Mouse (Mus musculus) CH12.LX (cell line): ENCODE data around the gene Snx30. TPM values are rescaled to one million over a fixed set of nuclear protein-coding genes. Genes with fewer than 3 reads are reported as not detected.
A peak's percentile ranks its signal among the peaks of the same experiment; 100 is the strongest.

Source experiments
- DNase-seq: peaks from one replicate; pipeline ENCODE4 v3.0.0-alpha.2; 2013; ENCODE audit errors: extremely low read depth
- H3K27ac ChIP-seq: 2 replicates; pipeline ENCODE4 v1.5.1; 2012; ENCODE audit warnings: low read depth, mild to moderate bottlenecking, control low read depth, moderate library complexity; ENCODE audit not compliant: insufficient read depth
- H3K27me3 ChIP-seq: replicated peaks from 2 replicates; pipeline ENCODE3; 2012; ENCODE audit warnings: inconsistent platforms
- H3K36me3 ChIP-seq, 2 experiments: replicated peaks in 1 of 2; 2 replicates each; pipeline versions ENCODE3 to v1.6.1; 2012; ENCODE audit warnings: inconsistent platforms in 1 of 2, low read length in 1 of 2, mild to moderate bottlenecking in 1 of 2, mixed read lengths in 1 of 2, moderate library complexity in 1 of 2; ENCODE audit not compliant: control insufficient read depth in 1 of 2, insufficient read depth in 1 of 2
- H3K4me1 ChIP-seq, 2 experiments: 2 replicates each; pipeline ENCODE4 v1.6.1; 2012; ENCODE audit warnings: inconsistent platforms in 1 of 2, moderate library complexity in 1 of 2; ENCODE audit not compliant: insufficient read depth in 2 of 2, control insufficient read depth in 1 of 2
- H3K4me2 ChIP-seq: 2 replicates; pipeline ENCODE4 v1.6.1; 2012; ENCODE audit warnings: low read depth, mild to moderate bottlenecking, control low read depth; ENCODE audit not compliant: poor library complexity, insufficient read depth, severe bottlenecking
- H3K4me3 ChIP-seq, 3 experiments: fragments of 150-350 bp in 1 of 3; sonication (generic) in 1 of 3; replicated peaks in 1 of 3; 2 replicates each; pipeline versions ENCODE3 to v1.5.1; 2011 to 2012; ENCODE audit warnings: low read depth in 2 of 3, low read length in 2 of 3, mild to moderate bottlenecking in 2 of 3, moderate library complexity in 2 of 3, control low read depth in 1 of 3, improper control_type of control experiment in 1 of 3, inconsistent platforms in 1 of 3, mixed read lengths in 1 of 3; ENCODE audit not compliant: poor library complexity in 1 of 3
- H3K79me2 ChIP-seq: replicated peaks from 2 replicates; pipeline ENCODE4 v1.6.1; 2012; ENCODE audit warnings: mild to moderate bottlenecking, moderate library complexity; ENCODE audit not compliant: control insufficient read depth, poor library complexity, insufficient read depth, severe bottlenecking; ENCODE audit errors: extremely low read depth
- H3K9ac ChIP-seq: 2 replicates; pipeline ENCODE4 v1.6.1; 2012; ENCODE audit warnings: low read depth, mild to moderate bottlenecking, control low read depth, moderate library complexity; ENCODE audit not compliant: insufficient read depth
- H3K9me3 ChIP-seq: replicated peaks from 2 replicates; pipeline ENCODE3; 2012; ENCODE audit warnings: low read length, inconsistent platforms, mixed read lengths
- CHD1 ChIP-seq: IDR thresholded peaks from 2 replicates; pipeline ENCODE4 v1.6.1; 2012; ENCODE audit warnings: low read depth, low read length, improper control_type of control experiment, inconsistent platforms
- CTCF ChIP-seq, 2 experiments: IDR thresholded peaks in 1 of 2; conservative IDR thresholded peaks in 1 of 2; 2 replicates each; pipeline ENCODE4 v1.5.1; 2011 to 2012; ENCODE audit warnings: low read depth in 2 of 2, low read length in 2 of 2, improper control_type of control experiment in 1 of 2, inconsistent platforms in 1 of 2, mild to moderate bottlenecking in 1 of 2, moderate library complexity in 1 of 2
- ELF1 ChIP-seq: IDR thresholded peaks from 2 replicates; pipeline ENCODE4 v1.6.1; 2014; ENCODE audit warnings: low read depth, mild to moderate bottlenecking, inconsistent platforms, low read length, improper control_type of control experiment
- EP300 ChIP-seq: IDR thresholded peaks from 2 replicates; pipeline ENCODE4 v1.6.1; 2011; ENCODE audit warnings: low read length, improper control_type of control experiment
- ETS1 ChIP-seq: conservative IDR thresholded peaks from 2 replicates; pipeline ENCODE4 v1.6.1; 2012; ENCODE audit warnings: low read depth, mild to moderate bottlenecking, inconsistent platforms, low read length, improper control_type of control experiment, moderate library complexity
- GABPA ChIP-seq: IDR thresholded peaks from 2 replicates; pipeline ENCODE4 v1.6.1; 2012; ENCODE audit warnings: low read depth, low read length, improper control_type of control experiment, inconsistent platforms; ENCODE audit not compliant: insufficient replicate concordance
- HCFC1 ChIP-seq: IDR thresholded peaks from 2 replicates; pipeline ENCODE4 v1.6.1; 2012; ENCODE audit warnings: low read depth, mild to moderate bottlenecking, inconsistent platforms, low read length, improper control_type of control experiment
- IRF4 ChIP-seq: IDR thresholded peaks from 2 replicates; pipeline ENCODE4 v1.6.1; 2014; ENCODE audit warnings: low read depth, mild to moderate bottlenecking, inconsistent platforms, low read length, improper control_type of control experiment
- JUN ChIP-seq: IDR thresholded peaks from 2 replicates; pipeline ENCODE4 v1.6.1; 2011; ENCODE audit warnings: low read depth, mild to moderate bottlenecking, low read length, improper control_type of control experiment, moderate library complexity; ENCODE audit not compliant: insufficient read depth
- JUND ChIP-seq: conservative IDR thresholded peaks from 2 replicates; pipeline ENCODE4 v1.6.1; 2011; ENCODE audit warnings: low read depth, low read length, improper control_type of control experiment
- KAT2A ChIP-seq: IDR thresholded peaks from 2 replicates; pipeline ENCODE4 v1.6.1; 2012; ENCODE audit warnings: low read length, improper control_type of control experiment, inconsistent platforms; ENCODE audit not compliant: insufficient replicate concordance
- MAFK ChIP-seq: IDR thresholded peaks from 2 replicates; pipeline ENCODE4 v1.6.1; 2011; ENCODE audit warnings: low read length, improper control_type of control experiment; ENCODE audit not compliant: insufficient replicate concordance
- MAX ChIP-seq: IDR thresholded peaks from 2 replicates; pipeline ENCODE4 v1.6.1; 2011; ENCODE audit warnings: low read length, improper control_type of control experiment
- MAZ ChIP-seq: IDR thresholded peaks from 2 replicates; pipeline ENCODE4 v1.6.1; 2012; ENCODE audit warnings: low read depth, mild to moderate bottlenecking, inconsistent platforms, low read length, improper control_type of control experiment, moderate library complexity
- MXI1 ChIP-seq: IDR thresholded peaks from 2 replicates; pipeline ENCODE4 v1.6.1; 2011; ENCODE audit warnings: mild to moderate bottlenecking, low read depth, low read length, improper control_type of control experiment
- MYC ChIP-seq: IDR thresholded peaks from 2 replicates; pipeline ENCODE4 v1.6.1; 2011; ENCODE audit warnings: low read depth, mild to moderate bottlenecking, improper control_type of control experiment, low read length
- NRF1 ChIP-seq: IDR thresholded peaks from 2 replicates; pipeline ENCODE4 v1.6.1; 2014; ENCODE audit warnings: low read depth, mild to moderate bottlenecking, inconsistent platforms, low read length, improper control_type of control experiment, moderate library complexity
- PAX5 ChIP-seq: IDR thresholded peaks from 2 replicates; pipeline ENCODE4 v1.6.1; 2012; ENCODE audit warnings: low read length, inconsistent platforms, mixed read lengths
- POLR2A ChIP-seq: IDR thresholded peaks from 2 replicates; pipeline ENCODE4 v1.6.1; 2011; ENCODE audit warnings: low read depth, mild to moderate bottlenecking, improper control_type of control experiment, low read length
- POLR2AphosphoS2 ChIP-seq: IDR thresholded peaks from 2 replicates; pipeline ENCODE4 v1.6.1; 2011; ENCODE audit warnings: low read depth, low read length, improper control_type of control experiment
- RCOR1 ChIP-seq: conservative IDR thresholded peaks from 2 replicates; pipeline ENCODE4 v1.6.1; 2012; ENCODE audit warnings: low read depth, mild to moderate bottlenecking, inconsistent platforms, low read length, improper control_type of control experiment
- SIN3A ChIP-seq: IDR thresholded peaks from 2 replicates; pipeline ENCODE4 v1.6.1; 2012; ENCODE audit warnings: low read length, improper control_type of control experiment, inconsistent platforms
- SMC3 ChIP-seq: IDR thresholded peaks from 2 replicates; pipeline ENCODE4 v1.6.1; 2011; ENCODE audit warnings: low read depth, low read length, improper control_type of control experiment
- TBP ChIP-seq: conservative IDR thresholded peaks from 2 replicates; pipeline ENCODE4 v1.6.1; 2011; ENCODE audit warnings: low read depth, low read length, improper control_type of control experiment
- UBTF ChIP-seq: IDR thresholded peaks from 2 replicates; pipeline ENCODE4 v1.6.1; 2012; ENCODE audit warnings: low read depth, mild to moderate bottlenecking, inconsistent platforms, low read length, improper control_type of control experiment, moderate library complexity
- USF1 ChIP-seq: IDR thresholded peaks from 2 replicates; pipeline ENCODE4 v1.6.1; 2014; ENCODE audit warnings: low read depth, mild to moderate bottlenecking, inconsistent platforms, low read length, improper control_type of control experiment
- USF2 ChIP-seq: conservative IDR thresholded peaks from 2 replicates; pipeline ENCODE4 v1.6.1; 2011; ENCODE audit warnings: low read depth, low read length, improper control_type of control experiment
- ZC3H11A ChIP-seq: IDR thresholded peaks from 2 replicates; pipeline ENCODE4 v1.6.1; 2012; ENCODE audit warnings: low read depth, mild to moderate bottlenecking, inconsistent platforms, low read length, improper control_type of control experiment
- ZKSCAN1 ChIP-seq: IDR thresholded peaks from 2 replicates; pipeline ENCODE4 v1.6.1; 2012; ENCODE audit warnings: low read depth, inconsistent platforms, low read length, improper control_type of control experiment, borderline replicate concordance
- ZMIZ1 ChIP-seq: IDR thresholded peaks from 2 replicates; pipeline ENCODE4 v1.6.1; 2012; ENCODE audit warnings: low read depth, mild to moderate bottlenecking, inconsistent platforms, low read length, improper control_type of control experiment
- dilution Hi-C: fragments of 300-500 bp; cut with MboI; formaldehyde crosslinking; loops from 2 replicates; pipeline ENCODE4 v1.14.3; 2020; ENCODE audit warnings: low sequenced_read_pairs; ENCODE audit not compliant: extremely low pct_unique_long_range_greater_than_20kb, extremely low pct_ligation_motif_present
- in situ Hi-C: fragments of 300-500 bp; cut with MboI; formaldehyde crosslinking; loops from 3 replicates; pipeline ENCODE4 v1.14.3; 2019; ENCODE audit warnings: low sequenced_read_pairs, low pct_ligation_motif_present, low pct_unique_long_range_greater_than_20kb, mixed read lengths
- polyA plus RNA-seq: library from polyadenylated mRNA; unstranded; fragments of >175 nt; gene quantifications from 2 replicates; pipeline ENCODE4 v1.2.1, GENCODE M21; 2012; ENCODE audit warnings: low read depth; ENCODE audit not compliant: insufficient read length
- total RNA-seq, 2 experiments: library from RNA; depleted of rRNA; stranded (reverse); fragments of 300-350 nt in 1 of 2; fragments of >200 nt in 1 of 2; gene quantifications; 2 replicates each; pipeline ENCODE4 v1.2.3; 2012 to 2014

The Snx30 gene
- total and polyA plus RNA-seq, 3 experiments, result 7.9 to 16.9 (median 8.4) TPM

DNA sequence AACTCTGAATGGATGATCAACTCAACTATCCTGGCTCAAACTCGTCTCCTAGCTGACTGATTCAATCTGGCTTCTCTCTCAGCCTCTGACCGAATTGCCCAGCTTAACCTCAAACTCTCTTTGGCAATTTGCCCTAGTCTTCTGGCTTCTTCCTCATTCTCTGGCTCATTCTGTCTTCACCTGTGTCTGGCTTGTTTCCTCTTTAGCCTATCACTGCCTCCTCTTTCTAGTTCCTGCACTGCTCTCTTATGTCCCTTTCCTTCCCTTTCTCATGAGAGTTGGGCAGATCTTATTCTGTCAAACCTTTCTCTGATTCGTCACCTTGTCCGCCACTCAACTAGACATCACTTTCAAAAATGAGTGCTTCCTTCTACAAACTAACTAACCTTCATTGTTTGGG, 16.5 kb downstream of the Snx30 start:
- dilution Hi-C loops, result no loop called here
- Histone ChIP-seq H3K4me3 (no peak overlapping the region), H3K27me3 (no peaks in the 10 kb centered on the region), H3K4me1 (peaks cover 31 to 97% of the 10 kb centered on the region in 2 experiments), H3K9me3 (peaks cover 4% of the 10 kb centered on the region), H3K4me2 (no peak overlapping the region), H3K27ac (no peak overlapping the region), H3K79me2 (peaks cover 6% of the 10 kb centered on the region), H3K9ac (no peak overlapping the region), H3K36me3 (peaks cover 1 to 36% of the 10 kb centered on the region in 2 experiments)
- in situ Hi-C loops, result no loop called here
- TF ChIP-seq RCOR1 (no peak), POLR2A (no peak), ETS1 (peak; percentile 33; the same call in 1 of the 2 replicates), UBTF (no peak), JUN (no peak), KAT2A (no peak), CTCF (conservative IDR thresholded peaks at IDR 0.05 in 1 of 2, IDR thresholded peaks at IDR 0.05 in 1 of 2; ENCODE audit: low read depth in 2 of 2, low read length in 2 of 2) (no peak), MYC (0 out of 2 replicates have a peak, but pooled peaks have one; percentile 29), ELF1 (peak; percentile 51; the same call in 1 of the 2 replicates), MAFK (no peak), CHD1 (no peak), ZKSCAN1 (no peak), SMC3 (no peak), GABPA (no peak), NRF1 (no peak), ZMIZ1 (no peak), IRF4 (0 out of 2 replicates have a peak, but pooled peaks have one; percentile 30), HCFC1 (no peak), USF1 (no peak), POLR2AphosphoS2 (no peak), MAX (no peak), ZC3H11A (no peak), PAX5 (no peak), MAZ (no peak), JUND (peak; percentile 26; the same call in 1 of the 2 replicates), SIN3A (peak; percentile 54; the same call in 1 of the 2 replicates), MXI1 (no peak), TBP (no peak), USF2 (no peak), EP300 (peak; percentile 50; the same call in 1 of the 2 replicates)
- peak; percentile 85 for DNase-seq
